Mouse (Mus musculus) 416B (cell line): Measurements from ENCODE around the gene Ciao2b.

Experiments used
- DNase-seq: peaks from one replicate; pipeline ENCODE4 v3.0.0; 2011; ENCODE audit warnings: low read depth

Ciao2b gene

DNA sequence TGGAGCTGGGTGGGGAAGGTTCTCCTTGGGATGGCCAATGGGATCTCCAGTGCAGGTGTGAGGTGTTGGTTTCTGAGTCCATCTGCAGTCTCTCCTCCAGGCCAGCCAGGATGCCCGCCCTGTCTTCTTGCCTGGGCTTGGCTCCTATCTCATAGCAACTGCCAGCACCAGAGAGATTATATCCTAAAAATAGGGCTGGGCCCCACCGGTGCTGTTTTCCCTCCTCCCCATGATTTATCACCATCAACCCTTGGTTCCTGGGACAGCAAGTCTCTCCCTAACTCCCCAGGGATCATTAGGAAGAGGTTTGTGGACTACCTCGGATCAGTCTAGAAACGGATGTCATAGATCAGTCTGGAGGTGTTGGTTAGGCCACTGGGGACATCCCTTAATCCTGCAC is 28.6 kb downstream of the Ciao2b start:
- no peak for DNase-seq

GRCm38 (mm10) chr8:104611613-104612012 is 30.2 kb downstream of the Ciao2b start:
- DNase-seq = no peak

DNA sequence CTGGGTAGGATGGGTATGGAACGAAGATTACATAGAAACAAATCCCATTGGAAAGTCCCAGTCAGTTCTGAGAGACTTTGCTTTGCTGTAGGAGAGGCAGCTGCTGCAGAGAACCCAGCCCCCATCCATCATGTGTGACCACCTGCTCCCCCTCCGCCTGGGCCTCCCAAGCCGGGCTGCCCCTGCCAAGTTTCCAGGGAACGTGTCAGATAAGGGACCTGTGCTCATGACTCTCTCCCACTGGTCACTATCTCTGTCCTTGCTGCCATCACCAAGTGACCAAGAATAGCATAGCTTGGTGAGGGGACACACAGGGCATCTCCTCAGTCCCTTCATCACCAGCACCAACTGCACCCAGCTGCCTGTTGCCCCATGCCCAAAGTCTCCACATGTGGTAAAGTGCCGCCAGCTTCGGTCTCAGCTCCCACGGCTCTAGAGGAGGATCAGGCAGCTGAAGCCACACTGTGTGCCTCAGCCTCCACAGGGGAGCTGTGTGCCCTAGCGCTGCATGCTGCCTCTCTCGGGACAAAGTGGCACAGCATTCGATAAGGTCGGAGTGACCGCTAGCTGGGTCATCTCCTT is 31.5 kb downstream of the Ciao2b start:
- DNase-seq = no peak

GRCm38 (mm10) chr8:104609222-104609621 is 32.5 kb downstream of the Ciao2b start:
- no peak for DNase-seq

- DNase-seq = no peak
These were observed 33.8 kb downstream of the Ciao2b start for GRCm38 (mm10) chr8:104607944-104608343.

DNA sequence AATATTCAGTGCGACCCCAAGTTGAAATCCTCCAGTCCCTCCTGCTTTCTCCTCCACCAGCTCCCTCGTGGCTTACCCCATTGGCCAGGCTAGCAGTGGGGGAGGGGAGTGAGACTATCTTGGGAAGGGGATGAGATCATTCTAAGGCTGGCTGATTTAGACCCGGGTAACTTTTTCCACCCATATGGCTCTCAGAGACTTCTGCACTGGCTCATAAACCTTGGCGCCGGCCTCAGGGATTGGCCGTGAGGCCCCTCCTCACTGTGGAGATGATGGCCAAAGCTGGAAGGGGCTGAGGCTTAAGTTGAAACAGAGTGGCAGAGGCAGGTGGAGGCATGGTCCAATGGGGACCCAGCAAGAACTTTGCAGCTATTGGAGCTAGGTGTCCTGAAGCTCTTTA is 35.4 kb downstream of the Ciao2b start:
- no peak for DNase-seq

- DNase-seq = no peak
These were observed 38.5 kb downstream of the Ciao2b start for GRCm38 (mm10) chr8:104603245-104603593.

DNA sequence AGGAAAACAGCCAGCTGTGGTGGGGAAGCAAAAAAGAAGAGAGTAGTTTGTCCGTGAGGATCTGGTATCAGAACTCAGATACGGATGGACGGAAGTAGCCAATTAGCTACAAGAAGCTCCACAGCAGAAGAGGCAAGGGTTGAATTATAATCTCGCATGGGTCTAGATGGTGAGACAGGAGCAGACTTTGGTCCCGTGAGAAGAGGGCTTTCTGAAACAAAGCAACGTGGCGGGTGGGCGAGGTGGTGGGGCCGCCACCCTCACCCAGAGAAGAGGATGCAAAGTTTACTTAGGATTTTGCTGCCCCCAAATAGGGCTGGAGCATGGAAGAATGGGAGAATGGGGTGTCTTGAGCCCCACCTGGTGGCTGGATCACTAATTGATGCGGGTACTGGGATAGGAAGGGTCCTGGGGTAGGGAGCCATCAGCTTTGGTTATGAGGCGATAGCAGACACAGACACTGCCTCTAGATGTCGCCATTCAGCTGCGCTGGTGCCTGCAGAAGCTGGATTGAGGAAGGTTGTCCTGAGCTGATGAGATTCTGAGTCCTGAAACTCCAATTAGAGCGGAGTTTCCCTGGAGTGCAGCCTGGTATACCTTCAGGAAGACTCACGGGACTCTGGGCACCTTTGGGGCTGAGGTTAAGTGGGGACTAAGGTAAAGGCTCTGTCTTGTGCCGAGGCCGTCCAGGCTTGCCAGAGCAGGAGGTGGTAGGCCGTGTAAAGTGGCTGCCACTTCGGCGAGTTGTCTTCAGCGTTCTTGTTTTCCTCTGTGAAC is 39.1 kb downstream of the Ciao2b start:
- peak; percentile 87 for DNase-seq

DNA sequence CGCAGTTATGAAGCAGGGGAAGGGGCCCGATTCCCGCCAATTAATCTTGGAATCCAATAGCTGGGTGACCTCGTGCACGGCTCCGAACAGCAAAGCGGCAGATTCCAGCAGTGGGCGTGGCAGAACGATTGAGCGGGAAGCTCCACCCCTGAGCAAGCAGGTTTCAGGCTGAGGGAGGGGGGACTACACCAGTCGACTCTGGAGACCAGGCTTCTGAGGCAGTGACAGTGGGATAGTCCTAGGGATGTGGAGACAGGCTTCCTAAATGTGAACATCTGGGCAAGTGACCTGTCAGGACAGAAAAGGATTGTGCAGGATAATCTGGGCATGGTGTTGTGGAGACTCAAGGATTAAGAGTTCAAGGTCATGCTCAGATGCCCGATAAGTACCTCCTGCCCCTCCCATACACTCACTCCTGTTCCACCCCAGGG is 39.8 kb downstream of the Ciao2b start:
- no peak for DNase-seq

DNA sequence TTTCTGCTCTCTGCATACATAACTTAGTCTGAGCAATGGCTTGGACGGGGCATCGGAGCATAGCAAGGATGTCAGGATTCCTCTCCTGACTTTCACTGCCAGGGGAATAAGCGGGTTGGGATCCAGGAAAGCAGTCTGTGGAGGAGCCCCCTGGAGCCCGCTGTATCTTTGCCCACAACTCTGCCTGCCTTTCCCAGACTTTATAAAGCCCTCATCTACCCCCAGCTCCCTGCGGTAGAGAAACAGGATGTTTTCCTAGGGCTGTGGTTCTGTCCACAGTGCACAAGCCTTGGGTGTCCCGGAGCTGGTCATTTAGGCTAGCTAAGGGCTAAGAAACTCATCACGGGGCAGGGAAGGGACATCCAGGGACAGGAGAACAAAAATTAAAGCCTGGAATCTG is 40.4 kb downstream of the Ciao2b start:
- DNase-seq = no peak

DNA sequence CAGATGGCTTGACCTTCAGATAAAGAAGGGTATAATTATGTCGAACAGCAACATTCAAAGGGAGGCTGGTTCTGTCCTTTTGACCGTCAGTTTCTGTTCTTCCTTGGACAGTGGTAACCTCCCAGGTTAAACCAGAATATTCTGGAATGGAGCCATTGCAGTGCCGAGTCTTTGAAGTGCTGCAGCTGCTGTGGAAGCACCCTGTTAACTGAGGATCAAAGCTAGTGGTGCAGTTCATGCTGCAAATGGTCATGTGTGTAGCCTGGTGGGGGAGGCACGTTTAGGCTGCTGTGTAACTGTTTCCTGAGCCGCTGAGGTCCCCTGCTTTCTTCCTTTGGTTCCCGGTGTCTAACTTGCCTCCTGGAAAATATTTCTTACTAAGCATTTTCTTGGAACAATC is 43.3 kb downstream of the Ciao2b start:
- DNase-seq = no peak

- DNase-seq = no peak
These were observed 44.1 kb downstream of the Ciao2b start for GRCm38 (mm10) chr8:104597656-104598055.

DNA sequence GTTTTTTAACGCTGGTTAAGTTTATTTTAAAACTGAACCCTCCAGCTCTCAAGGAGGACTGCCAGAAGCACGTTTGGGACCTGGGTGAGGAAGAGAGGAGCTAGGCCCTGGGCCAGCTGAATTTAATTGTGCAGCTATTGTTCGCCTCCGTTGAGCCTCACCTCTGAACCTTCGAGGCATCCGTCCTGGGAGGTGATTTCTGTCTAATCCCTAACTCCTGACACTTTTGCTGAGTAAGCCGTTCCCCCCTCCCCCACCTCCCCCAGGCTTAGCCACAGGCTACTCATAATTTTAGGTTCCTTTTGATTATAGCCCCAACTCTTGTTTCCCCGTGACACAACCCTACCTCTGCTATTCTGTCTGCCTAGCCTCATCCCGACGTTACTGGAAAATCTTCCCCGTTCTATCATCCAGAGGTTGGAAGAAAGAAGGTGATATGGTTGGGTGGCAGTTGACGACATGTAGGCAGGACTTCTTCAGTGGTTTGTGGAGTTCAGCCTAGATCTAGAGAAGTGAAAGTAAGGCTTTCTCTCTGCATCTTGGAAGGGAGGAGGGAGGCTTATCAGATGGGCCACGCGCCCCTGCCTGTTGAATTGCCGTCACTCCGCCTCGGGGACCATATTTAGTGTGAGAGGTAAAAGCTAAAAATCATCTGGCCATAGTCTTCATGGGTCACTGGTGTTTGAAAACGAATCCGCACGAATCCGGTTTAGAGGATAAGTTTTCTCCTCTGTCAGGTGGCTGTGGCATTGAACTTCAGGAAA is 45.8 kb downstream of the Ciao2b start:
- no peak for DNase-seq

GRCm38 (mm10) chr8:104594611-104595362 is 47.0 kb downstream of the Ciao2b start:
- no peak for DNase-seq

DNA sequence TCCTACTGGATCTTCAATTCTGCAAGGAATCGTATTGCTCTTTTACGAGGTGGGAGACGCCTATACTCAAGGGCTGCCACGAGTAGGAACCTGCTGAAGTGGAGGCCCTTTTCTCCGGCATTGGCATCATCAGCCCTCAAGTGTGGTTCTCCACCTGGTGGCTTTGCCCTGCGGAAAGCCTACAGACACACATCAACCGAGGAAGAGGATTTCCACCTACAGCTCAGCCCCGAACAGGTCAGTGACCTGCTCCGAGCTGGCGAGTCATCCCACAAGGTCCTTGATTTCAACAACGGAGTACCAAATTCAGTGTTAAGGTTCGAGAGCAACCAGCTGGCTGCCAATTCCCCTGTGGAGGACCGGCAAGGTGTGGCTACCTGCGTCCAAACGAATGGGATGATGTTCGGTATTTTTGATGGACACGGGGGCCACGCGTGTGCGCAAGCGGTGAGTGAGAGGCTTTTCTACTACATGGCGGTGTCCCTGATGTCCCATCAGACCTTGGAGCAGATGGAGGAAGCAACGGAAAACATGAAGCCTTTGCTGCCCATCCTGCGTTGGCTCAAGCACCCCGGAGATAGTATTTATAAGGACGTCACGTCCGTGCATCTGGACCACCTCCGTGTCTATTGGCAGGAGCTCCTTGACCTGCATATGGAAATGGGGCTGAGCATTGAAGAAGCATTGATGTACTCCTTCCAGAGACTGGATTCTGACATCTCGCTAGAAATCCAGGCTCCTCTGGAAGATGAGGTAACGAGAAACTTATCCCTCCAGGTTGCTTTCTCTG is 48.0 kb downstream of the Ciao2b start:
- DNase-seq = no peak

DNA sequence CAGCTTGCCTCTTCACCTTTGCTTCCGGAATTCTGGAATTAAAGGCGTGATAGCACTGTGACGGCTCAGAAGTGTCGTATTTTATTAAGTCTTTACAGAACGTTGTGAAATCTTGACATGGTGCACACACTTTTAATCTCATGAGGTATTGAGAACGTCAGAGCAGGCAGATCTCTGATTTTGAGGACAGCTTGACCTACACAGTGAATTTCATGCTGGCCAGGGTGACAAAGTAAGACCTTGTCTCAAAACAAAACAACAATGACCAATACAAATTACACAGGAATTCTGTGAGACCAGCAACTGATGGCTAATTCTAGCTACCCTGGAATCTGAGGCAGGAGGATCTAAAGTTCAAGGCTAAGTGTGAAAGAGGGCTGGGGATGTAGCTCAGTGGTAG is 49.2 kb downstream of the Ciao2b start:
- DNase-seq = no peak

DNA sequence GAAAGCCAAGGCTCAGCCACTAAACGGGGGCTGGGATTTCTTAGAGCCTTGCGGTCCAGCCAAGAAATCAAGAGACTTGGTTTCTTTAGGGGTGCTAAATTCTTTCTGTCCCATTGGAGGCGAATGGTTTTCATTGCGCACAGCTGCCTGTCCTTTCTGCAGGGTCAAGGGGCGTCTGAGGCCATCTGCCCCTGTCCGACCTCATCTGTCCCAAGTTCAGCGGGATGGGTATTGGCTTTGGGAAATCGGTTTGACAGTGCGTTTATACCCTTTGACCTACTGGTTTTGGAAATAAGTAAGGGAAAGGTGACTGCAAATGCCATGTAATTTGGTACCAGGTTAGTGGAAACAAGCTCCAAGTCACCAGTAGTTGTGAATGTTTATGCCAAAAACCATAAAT is 49.9 kb downstream of the Ciao2b start:
- DNase-seq = no peak

DNA sequence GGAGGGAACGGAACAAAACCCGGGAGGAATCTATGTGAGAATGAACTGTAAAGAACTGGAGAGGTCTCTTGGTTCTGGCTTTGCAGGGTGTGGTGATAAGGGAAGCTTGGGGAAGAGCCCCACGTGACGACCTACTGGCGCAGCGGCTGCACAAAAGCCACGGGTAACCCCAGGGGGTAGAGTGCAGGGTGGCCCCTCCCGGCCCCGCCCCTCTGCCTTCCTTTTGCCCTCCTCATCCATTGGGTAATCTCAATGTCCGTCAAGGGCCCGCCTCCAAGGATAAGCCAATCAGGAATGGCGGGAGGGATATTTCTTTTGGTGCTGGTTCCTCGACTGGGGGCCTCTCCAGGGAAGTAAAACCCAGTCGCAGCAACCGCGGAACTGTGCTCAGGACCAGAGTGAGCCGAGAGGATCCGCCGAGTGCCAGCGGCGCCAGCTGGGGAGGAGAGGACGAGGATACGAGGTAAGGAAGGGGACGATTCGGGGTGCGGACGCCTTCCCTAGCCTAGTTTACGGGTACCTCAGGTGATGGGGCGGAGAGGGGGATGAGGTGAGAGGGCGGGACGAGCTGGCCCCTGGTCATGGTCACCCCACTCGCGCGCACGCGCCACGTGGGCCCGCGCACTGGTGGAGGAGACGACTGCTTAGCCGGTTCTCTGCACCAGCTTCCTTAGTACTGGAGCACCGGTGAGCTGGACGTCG is 50.5 kb downstream of the Ciao2b start, which contains the start of gene Pdp2:
Pdp2 (plus strand) TSS at position 319 of the 702 bp plus-strand sequence.
- peak; percentile 98 for DNase-seq

DNA sequence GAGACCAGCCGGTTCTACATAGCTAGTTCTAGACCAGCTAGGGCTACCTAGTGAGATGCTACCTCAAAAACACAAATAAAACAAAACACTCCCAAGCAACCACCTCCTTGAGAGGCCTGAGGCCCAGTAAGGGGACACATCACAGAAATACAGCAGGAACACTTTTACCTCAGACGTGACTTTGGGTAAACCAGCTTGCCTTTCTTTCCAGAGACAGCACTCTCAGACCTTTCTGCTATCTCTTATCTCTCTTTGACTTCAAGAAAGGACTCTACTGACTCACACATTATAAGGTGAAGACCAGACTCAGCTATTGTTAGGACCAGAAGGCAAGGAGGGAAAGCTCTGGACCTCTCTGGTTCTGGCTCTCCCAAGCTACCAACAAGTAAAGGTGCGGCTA is 51.5 kb downstream of the Ciao2b start:
- no peak for DNase-seq
